Mouse (Mus musculus): Measurements from ENCODE around the gene Nsf.

Gene Nsf

DNA sequence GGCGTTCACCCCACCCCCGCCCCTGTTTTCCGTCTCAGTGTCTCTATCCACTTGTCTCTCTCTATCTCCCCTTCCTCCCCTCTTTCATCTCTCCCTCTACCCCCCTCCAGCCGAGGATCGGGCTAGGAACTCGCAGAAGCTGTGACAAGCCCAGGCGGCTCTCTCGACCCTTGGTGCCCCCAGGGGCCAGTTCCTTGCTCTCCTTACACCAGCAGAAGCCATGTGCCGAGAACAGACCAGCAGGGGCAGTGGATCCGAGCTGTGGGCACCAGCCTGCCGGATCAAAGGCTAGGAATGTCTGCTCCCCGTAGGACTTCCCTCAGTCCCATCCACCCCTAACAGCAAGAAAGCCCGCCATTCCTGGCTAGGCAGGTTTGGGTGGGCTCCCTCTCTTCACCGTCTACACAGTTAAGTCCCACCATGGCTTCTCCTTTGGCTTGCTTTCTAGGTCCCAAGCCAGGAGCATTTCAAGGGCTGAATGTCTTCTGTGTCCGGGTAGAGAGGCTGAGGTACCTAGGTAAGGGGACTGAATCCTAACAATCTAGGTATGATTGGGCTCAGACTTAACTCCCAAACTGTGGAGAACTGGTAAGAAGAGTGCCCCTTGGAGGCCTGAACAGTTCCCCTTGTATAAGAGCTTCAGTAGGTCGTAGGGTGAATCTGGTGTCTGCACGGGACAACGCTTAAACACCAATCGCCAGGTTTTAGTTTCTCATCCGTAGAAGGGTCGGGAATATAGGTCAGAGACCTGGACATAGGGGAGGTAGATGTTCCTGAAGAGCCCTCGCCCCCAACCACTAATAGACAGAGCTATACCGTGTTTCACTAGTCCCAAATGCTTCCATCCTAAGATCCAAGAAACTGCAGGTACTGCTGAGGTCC, 181.1 kb downstream of the Nsf start:
- DNase-seq (ENCODE audit: low spot score in 2 of 2): no peak

Data from spleen, postnatal 4 days (tissue).